Mouse (Mus musculus): ENCODE results near the gene Ccdc12. TPM values are rescaled to one million over a fixed set of nuclear protein-coding genes. Genes with fewer than 3 reads are reported as not detected.

The Ccdc12 gene
- polyA plus RNA-seq, 1 experiment from 2014 or later, result 106 TPM

DNA sequence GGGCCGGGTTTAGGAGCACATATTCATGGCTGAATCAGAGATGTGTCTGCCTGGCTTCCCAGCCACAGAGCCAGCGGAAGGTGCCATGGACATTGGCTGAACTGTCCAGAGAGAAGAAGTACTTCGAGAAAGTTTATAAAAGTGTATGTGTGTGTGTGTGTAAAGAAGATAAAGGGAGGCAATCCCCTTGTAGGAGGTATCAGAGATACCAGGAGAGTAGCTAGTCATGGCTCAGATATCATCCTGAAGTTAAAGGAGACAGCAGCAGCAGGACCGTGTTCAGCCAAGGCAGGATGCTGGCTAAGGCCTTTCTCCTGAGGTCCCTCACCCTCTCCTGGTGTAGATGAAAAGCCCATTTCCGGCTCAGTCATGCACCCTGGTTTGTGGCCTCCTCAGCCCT is 95.1 kb downstream of the Ccdc12 start:
- H3K4me1 ChIP-seq, result peaks cover 63% of the 10 kb centered on the region
- ATAC-seq (ENCODE audit: low FRiP score, low read depth), result no peak
- peak overlapping the region; percentile 72 for H3K27ac ChIP-seq
- peaks cover 7% of the 10 kb centered on the region; the same call in 1 of the 2 replicates for H3K27me3 ChIP-seq
- H3K36me3 ChIP-seq, result no peaks in the 10 kb centered on the region
- H3K4me2 ChIP-seq (replicated peaks), result peak overlapping the region; percentile 52
- WGBS, result 74% methylated on average over 5 of the region's 5 CpGs
- no peak overlapping the region for H3K4me3 ChIP-seq
- H3K9ac ChIP-seq, result no peak overlapping the region
- no peaks in the 10 kb centered on the region for H3K9me3 ChIP-seq

- peaks cover 7% of the 10 kb centered on the region; the same call in 1 of the 2 replicates for H3K27me3 ChIP-seq
- no peaks in the 10 kb centered on the region for H3K9me3 ChIP-seq
- no peak overlapping the region for H3K9ac ChIP-seq
- no peak overlapping the region for H3K27ac ChIP-seq
- H3K4me3 ChIP-seq, result no peak overlapping the region
- no peak for ATAC-seq (ENCODE audit: low FRiP score, low read depth)
- no peaks in the 10 kb centered on the region for H3K36me3 ChIP-seq
- H3K4me1 ChIP-seq, result peaks cover 51% of the 10 kb centered on the region
- 84% methylated on average over 4 of the region's 4 CpGs for WGBS
- no peak overlapping the region for H3K4me2 ChIP-seq (replicated peaks)
Measured at GRCm38 (mm10) chr9:110752917-110753435, 96.7 kb downstream of the Ccdc12 start.

GRCm38 (mm10) chr9:110753773-110754172 is 97.5 kb downstream of the Ccdc12 start:
- Histone ChIP-seq H3K4me3 (no peak overlapping the region), H3K4me2 (replicated peaks) (no peak overlapping the region), H3K27me3 (0 out of 2 replicates have a peak, but pooled peaks cover 7% of the 10 kb centered on the region), H3K36me3 (no peaks in the 10 kb centered on the region), H3K4me1 (peaks cover 51% of the 10 kb centered on the region), H3K9ac (no peak overlapping the region), H3K27ac (no peak overlapping the region), H3K9me3 (no peaks in the 10 kb centered on the region)
- ATAC-seq (ENCODE audit: low FRiP score, low read depth), result no peak
- WGBS, result 86% methylated on average over 4 of the region's 4 CpGs

GRCm38 (mm10) chr9:110757816-110758215 is 101.5 kb downstream of the Ccdc12 start:
- Histone ChIP-seq H3K4me3 (no peak overlapping the region), H3K9me3 (no peaks in the 10 kb centered on the region), H3K4me1 (peaks cover 40% of the 10 kb centered on the region), H3K4me2 (replicated peaks) (no peak overlapping the region), H3K9ac (no peak overlapping the region), H3K27ac (no peak overlapping the region), H3K27me3 (no peaks in the 10 kb centered on the region), H3K36me3 (no peaks in the 10 kb centered on the region)
- 79% methylated on average over 5 of the region's 5 CpGs for WGBS
- no peak for ATAC-seq (ENCODE audit: low FRiP score, low read depth)

DNA sequence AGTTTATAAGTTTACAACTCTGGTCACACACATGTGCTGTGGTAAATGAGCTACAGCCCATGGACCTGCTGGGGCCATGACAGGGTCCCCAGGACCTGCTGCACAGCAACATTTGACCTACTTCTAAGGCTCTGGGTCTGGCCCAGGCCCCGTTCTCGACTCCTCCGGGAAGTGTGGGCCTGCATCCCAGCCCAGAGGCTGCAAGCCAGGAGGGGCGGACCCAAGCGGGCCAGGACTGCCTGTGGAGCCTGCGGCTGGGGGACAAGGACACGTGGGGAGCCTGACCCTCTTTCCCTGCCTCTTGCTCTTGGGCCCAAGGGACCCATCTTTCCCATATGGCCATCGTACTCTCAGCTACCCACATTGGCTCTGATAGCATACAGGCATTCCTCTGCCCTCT is 102.3 kb downstream of the Ccdc12 start:
- WGBS, result 61% methylated on average over 8 of the region's 8 CpGs
- no peak for ATAC-seq (ENCODE audit: low FRiP score, low read depth)
- Histone ChIP-seq H3K9me3 (no peaks in the 10 kb centered on the region), H3K27ac (no peak overlapping the region), H3K9ac (no peak overlapping the region), H3K4me2 (replicated peaks) (no peak overlapping the region), H3K4me1 (peaks cover 41% of the 10 kb centered on the region), H3K36me3 (no peaks in the 10 kb centered on the region), H3K4me3 (no peak overlapping the region), H3K27me3 (no peaks in the 10 kb centered on the region)

DNA sequence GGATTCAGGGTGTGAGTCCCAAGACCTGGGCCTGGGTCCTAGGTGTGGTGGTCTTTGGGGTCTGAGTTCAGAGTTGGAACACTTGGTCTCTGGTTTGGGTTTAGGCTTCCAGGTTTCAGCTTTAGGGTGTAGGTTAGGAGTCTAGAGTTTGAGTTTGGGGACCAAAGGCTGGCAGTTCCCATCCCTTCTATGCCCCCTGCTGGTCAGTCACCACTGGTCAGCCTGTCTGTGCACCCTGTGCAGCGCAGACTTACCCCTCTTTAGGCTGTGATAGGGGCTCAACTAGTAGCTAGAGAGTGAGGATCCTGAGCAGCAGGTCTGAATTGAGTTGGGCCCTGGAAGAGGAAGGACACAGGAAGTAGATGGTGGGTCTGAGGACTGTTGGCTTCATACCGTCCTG is 103.0 kb downstream of the Ccdc12 start:
- Histone ChIP-seq H3K9ac (no peak overlapping the region), H3K27me3 (no peaks in the 10 kb centered on the region), H3K9me3 (no peaks in the 10 kb centered on the region), H3K36me3 (no peaks in the 10 kb centered on the region), H3K4me2 (replicated peaks) (no peak overlapping the region), H3K27ac (no peak overlapping the region), H3K4me1 (peaks cover 38% of the 10 kb centered on the region), H3K4me3 (no peak overlapping the region)
- WGBS, result 37% methylated on average over 2 of the region's 2 CpGs
- ATAC-seq (ENCODE audit: low FRiP score, low read depth), result peak; percentile 45; the same call in 1 of the 2 replicates

DNA sequence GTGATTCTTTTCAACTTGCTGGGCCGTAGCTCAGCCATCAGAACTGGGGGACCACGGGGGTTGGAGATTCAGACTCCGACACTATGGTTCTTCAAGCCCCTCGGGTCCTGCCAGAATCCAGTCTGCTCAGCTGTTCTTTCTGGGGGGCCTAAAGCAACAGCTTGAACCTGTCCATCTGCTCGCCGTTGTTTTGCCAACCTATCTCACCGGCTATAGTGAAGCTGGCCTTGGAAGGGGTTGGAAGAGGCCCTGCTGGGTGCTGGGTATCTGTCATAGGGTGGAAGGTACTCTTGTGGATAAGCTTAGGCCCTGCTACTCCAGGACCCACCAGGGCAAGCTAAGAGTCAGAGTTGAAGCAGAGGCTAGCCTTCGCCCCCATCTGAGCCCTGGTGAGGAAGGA is 104.6 kb downstream of the Ccdc12 start:
- no peak overlapping the region for H3K9ac ChIP-seq
- 83% methylated on average over 8 of the region's 8 CpGs for WGBS
- ATAC-seq (ENCODE audit: low FRiP score, low read depth), result no peak
- peaks cover 44% of the 10 kb centered on the region for H3K4me1 ChIP-seq
- H3K9me3 ChIP-seq, result no peaks in the 10 kb centered on the region
- H3K36me3 ChIP-seq, result no peaks in the 10 kb centered on the region
- 0 out of 2 replicates have a peak, but pooled peaks cover 3% of the 10 kb centered on the region for H3K27me3 ChIP-seq
- H3K4me3 ChIP-seq, result no peak overlapping the region
- H3K27ac ChIP-seq, result peak overlapping the region; percentile 58; the same call in 1 of the 2 replicates
- no peak overlapping the region for H3K4me2 ChIP-seq (replicated peaks)

Small RNA genes within 50 kb of the gene (microRNA-seq; reads per million reads assigned to microRNA genes)
- not detected for gene Mir8107

Other genes with a start within 250 kb of the Ccdc12 start
- 17.7 and 17.9 TPM in 2 replicates for gene Ptpn23, start 248.3 kb upstream of the Ccdc12 start, polyA plus RNA-seq (2015; fragmentation: Nextera tagmentation; extraction: Ambion mirVana)
- gene Ngp, start 236.8 kb upstream of the Ccdc12 start, polyA plus RNA-seq (2015; fragmentation: Nextera tagmentation; extraction: Ambion mirVana), result 0.97 and 0.98 TPM in 2 replicates
- gene Klhl18, start 179.8 kb upstream of the Ccdc12 start, polyA plus RNA-seq (2015; fragmentation: Nextera tagmentation; extraction: Ambion mirVana), result 9.3 and 9.9 TPM in 2 replicates
- 1.1 TPM in 2 replicates for gene Kif9, start 179.5 kb upstream of the Ccdc12 start, polyA plus RNA-seq (2015; fragmentation: Nextera tagmentation; extraction: Ambion mirVana)
- gene Setd2, start 123.9 kb upstream of the Ccdc12 start, polyA plus RNA-seq (2015; fragmentation: Nextera tagmentation; extraction: Ambion mirVana), result 43.3 and 45.0 TPM in 2 replicates
- gene Nradd, start 32.1 kb upstream of the Ccdc12 start, polyA plus RNA-seq (2015; fragmentation: Nextera tagmentation; extraction: Ambion mirVana), result 61.2 and 64.5 TPM in 2 replicates
- gene Nbeal2, start 2.3 kb upstream of the Ccdc12 start, polyA plus RNA-seq (2015; fragmentation: Nextera tagmentation; extraction: Ambion mirVana), result 0.75 and 0.76 TPM in 2 replicates
- gene Myl3, start 85.4 kb downstream of the Ccdc12 start, polyA plus RNA-seq (2015; fragmentation: Nextera tagmentation; extraction: Ambion mirVana), result 3.5 and 4.8 TPM in 2 replicates
- gene Pth1r, start 90.6 kb downstream of the Ccdc12 start, polyA plus RNA-seq (2015; fragmentation: Nextera tagmentation; extraction: Ambion mirVana), result 91.1 and 97.7 TPM in 2 replicates
- gene Prss42, start 141.7 kb downstream of the Ccdc12 start, polyA plus RNA-seq (2015; fragmentation: Nextera tagmentation; extraction: Ambion mirVana), result not detected in 2 replicates
- gene Prss44, start 157.5 kb downstream of the Ccdc12 start, polyA plus RNA-seq (2015; fragmentation: Nextera tagmentation; extraction: Ambion mirVana), result not detected in 2 replicates
- gene Prss43, start 170.2 kb downstream of the Ccdc12 start, polyA plus RNA-seq (2015; fragmentation: Nextera tagmentation; extraction: Ambion mirVana), result not detected in 2 replicates
- gene Prss45, start 178.1 kb downstream of the Ccdc12 start, polyA plus RNA-seq (2015; fragmentation: Nextera tagmentation; extraction: Ambion mirVana), result not detected in 2 replicates
- not detected in 2 replicates for gene Prss46, start 188.0 kb downstream of the Ccdc12 start, polyA plus RNA-seq (2015; fragmentation: Nextera tagmentation; extraction: Ambion mirVana)
- gene Prss50, start 201.5 kb downstream of the Ccdc12 start, polyA plus RNA-seq (2015; fragmentation: Nextera tagmentation; extraction: Ambion mirVana), result 0.31 and 0.38 TPM in 2 replicates
- 1.3 and 1.4 TPM in 2 replicates for gene Als2cl, start 223.4 kb downstream of the Ccdc12 start, polyA plus RNA-seq (2015; fragmentation: Nextera tagmentation; extraction: Ambion mirVana)
- 1.1 and 1.2 TPM in 2 replicates for gene Tmie, start 223.6 kb downstream of the Ccdc12 start, polyA plus RNA-seq (2015; fragmentation: Nextera tagmentation; extraction: Ambion mirVana)